Mouse (Mus musculus): ENCODE measurements at regions not wholly inside any gene's neighbourhood (a gene's known extent, or its start where the extent isn't known, plus 50 kb on each side); places are given as distances from the start of the nearest gene placed in this dataset.

GRCm38 (mm10) chr12:16232828-16233227 lies 377.9 kb downstream of the Lpin1 start:
- Histone ChIP-seq H3K4me2 (no peak overlapping the region), H3K36me3 (ENCODE audit: control insufficient read depth, insufficient read depth, low read length) (no peaks in the 10 kb centered on the region), H3K27me3 (replicated peaks; ENCODE audit: control insufficient read depth, insufficient read depth, low read length) (no peaks in the 10 kb centered on the region), H3K9ac (ENCODE audit: low read depth, low read length) (no peak overlapping the region), H3K4me3 (ENCODE audit: low read depth, low read length) (no peak overlapping the region), H3K9me3 (ENCODE audit: control insufficient read depth, low read length) (no peaks in the 10 kb centered on the region), H3K27ac (ENCODE audit: low read depth, low read length) (no peak overlapping the region), H3K4me1 (replicated peaks; ENCODE audit: control insufficient read depth, insufficient read depth, low read length) (no peaks in the 10 kb centered on the region)
- no peak for ATAC-seq (replicated peaks; ENCODE audit: low FRiP score)
- 71% methylated on average over 8 of the region's 8 CpGs for WGBS
- no peak for DNase-seq (ENCODE audit: low spot score)

GRCm38 (mm10) chr12:16232051-16232450 lies 378.7 kb downstream of the Lpin1 start:
- H3K9ac ChIP-seq (ENCODE audit: low read depth, low read length): no peak overlapping the region
- DNase-seq (ENCODE audit: low spot score): no peak
- no peaks in the 10 kb centered on the region for H3K9me3 ChIP-seq (ENCODE audit: control insufficient read depth, low read length)
- no peak for ATAC-seq (replicated peaks; ENCODE audit: low FRiP score)
- no peak overlapping the region for H3K4me3 ChIP-seq (ENCODE audit: low read depth, low read length)
- H3K27ac ChIP-seq (ENCODE audit: low read depth, low read length): no peak overlapping the region
- no peaks in the 10 kb centered on the region for H3K4me1 ChIP-seq (replicated peaks; ENCODE audit: control insufficient read depth, insufficient read depth, low read length)
- no peaks in the 10 kb centered on the region for H3K27me3 ChIP-seq (replicated peaks; ENCODE audit: control insufficient read depth, insufficient read depth, low read length)
- no peaks in the 10 kb centered on the region for H3K36me3 ChIP-seq (ENCODE audit: control insufficient read depth, insufficient read depth, low read length)
- 84% methylated on average over 2 of the region's 2 CpGs for WGBS
- no peak overlapping the region for H3K4me2 ChIP-seq

GRCm38 (mm10) chr12:16231093-16231492 lies 379.7 kb downstream of the Lpin1 start:
- Histone ChIP-seq H3K27ac (ENCODE audit: low read depth, low read length) (no peak overlapping the region), H3K9ac (ENCODE audit: low read depth, low read length) (no peak overlapping the region), H3K36me3 (ENCODE audit: control insufficient read depth, insufficient read depth, low read length) (no peaks in the 10 kb centered on the region), H3K4me2 (no peak overlapping the region), H3K9me3 (ENCODE audit: control insufficient read depth, low read length) (no peaks in the 10 kb centered on the region), H3K27me3 (replicated peaks; ENCODE audit: control insufficient read depth, insufficient read depth, low read length) (no peaks in the 10 kb centered on the region), H3K4me3 (ENCODE audit: low read depth, low read length) (no peak overlapping the region), H3K4me1 (replicated peaks; ENCODE audit: control insufficient read depth, insufficient read depth, low read length) (no peaks in the 10 kb centered on the region)
- 83% methylated on average over 2 of the region's 2 CpGs for WGBS
- DNase-seq (ENCODE audit: low spot score) (no peak), ATAC-seq (replicated peaks; ENCODE audit: low FRiP score) (no peak)

GRCm38 (mm10) chr12:16225428-16225827 lies 385.3 kb downstream of the Lpin1 start:
- WGBS: 49% methylated on average over 2 of the region's 2 CpGs
- ATAC-seq (replicated peaks; ENCODE audit: low FRiP score) (no peak), DNase-seq (ENCODE audit: low spot score) (no peak)
- Histone ChIP-seq H3K27ac (ENCODE audit: low read depth, low read length) (no peak overlapping the region), H3K4me3 (ENCODE audit: low read depth, low read length) (no peak overlapping the region), H3K9me3 (ENCODE audit: control insufficient read depth, low read length) (no peaks in the 10 kb centered on the region), H3K4me2 (no peak overlapping the region), H3K9ac (ENCODE audit: low read depth, low read length) (no peak overlapping the region), H3K36me3 (ENCODE audit: control insufficient read depth, insufficient read depth, low read length) (no peaks in the 10 kb centered on the region), H3K27me3 (replicated peaks; ENCODE audit: control insufficient read depth, insufficient read depth, low read length) (no peaks in the 10 kb centered on the region), H3K4me1 (replicated peaks; ENCODE audit: control insufficient read depth, insufficient read depth, low read length) (no peaks in the 10 kb centered on the region)

- ATAC-seq (replicated peaks; ENCODE audit: low FRiP score): no peak
- Histone ChIP-seq H3K4me3 (ENCODE audit: low read depth, low read length) (no peak overlapping the region), H3K4me2 (no peak overlapping the region), H3K9me3 (ENCODE audit: control insufficient read depth, low read length) (no peaks in the 10 kb centered on the region), H3K27me3 (replicated peaks; ENCODE audit: control insufficient read depth, insufficient read depth, low read length) (no peaks in the 10 kb centered on the region), H3K9ac (ENCODE audit: low read depth, low read length) (no peak overlapping the region), H3K27ac (ENCODE audit: low read depth, low read length) (no peak overlapping the region), H3K4me1 (replicated peaks; ENCODE audit: control insufficient read depth, insufficient read depth, low read length) (no peaks in the 10 kb centered on the region), H3K36me3 (ENCODE audit: control insufficient read depth, insufficient read depth, low read length) (no peaks in the 10 kb centered on the region)
- no peak for DNase-seq (ENCODE audit: low spot score)
- 77% methylated on average over 9 of the region's 9 CpGs for WGBS
Observed at GRCm38 (mm10) chr12:16222836-16223450, 387.8 kb downstream of the Lpin1 start.

- Histone ChIP-seq H3K4me1 (replicated peaks; ENCODE audit: control insufficient read depth, insufficient read depth, low read length) (no peaks in the 10 kb centered on the region), H3K9me3 (ENCODE audit: control insufficient read depth, low read length) (no peaks in the 10 kb centered on the region), H3K4me3 (ENCODE audit: low read depth, low read length) (no peak overlapping the region), H3K27ac (ENCODE audit: low read depth, low read length) (no peak overlapping the region), H3K36me3 (ENCODE audit: control insufficient read depth, insufficient read depth, low read length) (no peaks in the 10 kb centered on the region), H3K9ac (ENCODE audit: low read depth, low read length) (no peak overlapping the region), H3K4me2 (no peak overlapping the region), H3K27me3 (replicated peaks; ENCODE audit: control insufficient read depth, insufficient read depth, low read length) (no peaks in the 10 kb centered on the region)
- DNase-seq (ENCODE audit: low spot score) (no peak), ATAC-seq (replicated peaks; ENCODE audit: low FRiP score) (no peak)
Observed at GRCm38 (mm10) chr12:16222205-16222604, 388.6 kb downstream of the Lpin1 start.

- Histone ChIP-seq H3K4me2 (no peak overlapping the region), H3K36me3 (ENCODE audit: control insufficient read depth, insufficient read depth, low read length) (no peaks in the 10 kb centered on the region), H3K27me3 (replicated peaks; ENCODE audit: control insufficient read depth, insufficient read depth, low read length) (no peaks in the 10 kb centered on the region), H3K9ac (ENCODE audit: low read depth, low read length) (no peak overlapping the region), H3K4me3 (ENCODE audit: low read depth, low read length) (no peak overlapping the region), H3K4me1 (replicated peaks; ENCODE audit: control insufficient read depth, insufficient read depth, low read length) (no peaks in the 10 kb centered on the region), H3K9me3 (ENCODE audit: control insufficient read depth, low read length) (no peaks in the 10 kb centered on the region), H3K27ac (ENCODE audit: low read depth, low read length) (no peak overlapping the region)
- ATAC-seq (replicated peaks; ENCODE audit: low FRiP score) (no peak), DNase-seq (ENCODE audit: low spot score) (no peak)
- 81% methylated on average over 1 of the region's 1 CpGs for WGBS
Observed at GRCm38 (mm10) chr12:16221142-16221541, 389.6 kb downstream of the Lpin1 start.

GRCm38 (mm10) chr12:16220561-16220960 lies 390.2 kb downstream of the Lpin1 start:
- H3K27ac ChIP-seq (ENCODE audit: low read depth, low read length): no peak overlapping the region
- no peak overlapping the region for H3K9ac ChIP-seq (ENCODE audit: low read depth, low read length)
- no peaks in the 10 kb centered on the region for H3K27me3 ChIP-seq (replicated peaks; ENCODE audit: control insufficient read depth, insufficient read depth, low read length)
- DNase-seq (ENCODE audit: low spot score): no peak
- H3K36me3 ChIP-seq (ENCODE audit: control insufficient read depth, insufficient read depth, low read length): no peaks in the 10 kb centered on the region
- ATAC-seq (replicated peaks; ENCODE audit: low FRiP score): no peak
- H3K9me3 ChIP-seq (ENCODE audit: control insufficient read depth, low read length): no peaks in the 10 kb centered on the region
- no peak overlapping the region for H3K4me3 ChIP-seq (ENCODE audit: low read depth, low read length)
- no peaks in the 10 kb centered on the region for H3K4me1 ChIP-seq (replicated peaks; ENCODE audit: control insufficient read depth, insufficient read depth, low read length)
- H3K4me2 ChIP-seq: no peak overlapping the region
- 84% methylated on average over 3 of the region's 3 CpGs for WGBS

- Histone ChIP-seq H3K9me3 (ENCODE audit: control insufficient read depth, low read length) (no peaks in the 10 kb centered on the region), H3K36me3 (ENCODE audit: control insufficient read depth, insufficient read depth, low read length) (no peaks in the 10 kb centered on the region), H3K9ac (ENCODE audit: low read depth, low read length) (no peak overlapping the region), H3K4me1 (replicated peaks; ENCODE audit: control insufficient read depth, insufficient read depth, low read length) (no peaks in the 10 kb centered on the region), H3K4me3 (ENCODE audit: low read depth, low read length) (no peak overlapping the region), H3K4me2 (no peak overlapping the region), H3K27ac (ENCODE audit: low read depth, low read length) (no peak overlapping the region), H3K27me3 (replicated peaks; ENCODE audit: control insufficient read depth, insufficient read depth, low read length) (no peaks in the 10 kb centered on the region)
- ATAC-seq (replicated peaks; ENCODE audit: low FRiP score): no peak
- WGBS: 89% methylated on average over 4 of the region's 4 CpGs
- no peak for DNase-seq (ENCODE audit: low spot score)
Observed at GRCm38 (mm10) chr12:16218906-16219305, 391.9 kb downstream of the Lpin1 start.
